Mouse (Mus musculus): ENCODE data around the gene Gm30302.
"Not testable (repeated sequence)": the region's sequence is repeated elsewhere in the genome, so short reads cannot be mapped to it uniquely, and the experiment has no call there.

Gm30302 gene

DNA sequence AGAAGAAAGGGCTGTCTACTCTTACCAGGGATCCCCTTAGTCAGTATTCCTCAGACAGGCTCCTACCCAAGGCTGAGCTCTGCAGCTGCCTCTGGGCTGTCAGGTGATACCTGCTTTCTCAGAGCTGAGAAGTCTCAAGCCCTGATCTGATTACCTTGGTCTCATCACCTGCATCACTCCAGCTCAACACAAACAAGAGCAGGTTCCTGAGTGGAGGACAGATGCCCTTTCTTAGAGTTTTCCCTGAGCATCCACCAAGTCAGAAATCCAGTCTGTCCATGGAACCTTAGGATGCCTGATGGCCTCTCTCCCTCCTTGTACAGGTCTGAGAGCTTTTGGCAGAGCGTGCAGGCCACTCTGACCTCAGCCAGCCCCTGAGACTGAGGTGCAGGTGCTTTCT, at the start of gene Gm30302:
Gene Gm30302 (minus strand): TSS at position 101 of the 400 bp plus-strand sequence.
- DNase-seq = no peak

DNA sequence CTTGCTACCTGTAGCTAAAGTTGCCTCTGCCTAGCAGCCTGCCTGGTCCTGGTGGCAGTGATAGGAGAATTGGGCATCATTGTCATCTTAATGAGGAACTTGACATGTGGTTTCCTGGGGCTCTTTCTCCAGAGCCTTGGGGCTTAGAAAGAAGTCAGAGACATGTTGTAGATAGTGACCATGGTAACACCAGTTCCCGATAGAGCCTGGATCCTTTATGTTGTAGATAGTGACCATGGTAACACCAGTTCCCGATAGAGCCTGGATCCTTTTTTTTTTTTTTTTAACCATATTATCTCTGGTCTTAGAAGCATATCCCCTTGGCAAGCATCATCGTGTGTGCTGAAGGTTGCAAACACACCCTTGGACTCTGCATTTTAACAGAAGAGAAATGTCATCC, 48.0 kb upstream of the Gm30302 start:
- no peak for DNase-seq

DNA sequence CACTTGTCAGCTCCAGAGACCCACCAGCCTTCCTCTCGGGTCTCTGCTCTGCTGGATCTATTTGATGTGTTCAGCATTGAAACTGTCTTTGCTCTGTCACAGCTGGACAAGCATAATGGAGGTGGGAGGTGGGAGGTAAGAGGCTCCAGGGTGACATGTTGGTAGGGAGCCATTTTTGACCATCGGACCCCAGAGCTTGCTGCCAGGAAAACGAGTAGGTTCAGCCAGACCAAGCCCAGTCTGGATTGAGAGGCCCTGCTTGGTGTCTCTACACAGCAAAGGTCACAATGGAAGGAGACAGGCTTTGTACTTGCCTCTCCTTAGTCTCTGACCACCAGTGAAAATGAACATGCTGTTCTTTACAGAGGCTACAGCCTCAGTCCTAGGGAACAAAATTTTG, 47.3 kb upstream of the Gm30302 start:
- DNase-seq = no peak

DNA sequence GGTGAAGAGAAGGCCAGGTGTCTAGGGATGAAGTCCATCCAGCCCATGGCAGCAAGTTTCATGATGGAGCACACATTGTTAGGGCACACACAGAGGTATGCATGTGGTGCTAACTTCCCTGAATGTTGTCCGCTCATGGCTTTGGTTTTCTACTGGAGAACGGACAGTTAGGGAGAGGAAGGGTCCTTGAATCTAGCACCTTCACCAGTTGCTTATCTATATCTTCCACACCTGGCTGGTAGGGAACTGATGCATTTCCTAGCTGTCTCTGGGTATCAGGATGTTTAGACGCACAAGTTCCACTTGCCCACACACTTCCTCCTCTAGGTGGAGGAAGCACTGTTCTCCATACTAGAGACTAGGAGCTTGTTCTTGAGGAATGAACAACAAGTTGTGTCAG, 46.9 kb upstream of the Gm30302 start:
- DNase-seq = no peak

DNA sequence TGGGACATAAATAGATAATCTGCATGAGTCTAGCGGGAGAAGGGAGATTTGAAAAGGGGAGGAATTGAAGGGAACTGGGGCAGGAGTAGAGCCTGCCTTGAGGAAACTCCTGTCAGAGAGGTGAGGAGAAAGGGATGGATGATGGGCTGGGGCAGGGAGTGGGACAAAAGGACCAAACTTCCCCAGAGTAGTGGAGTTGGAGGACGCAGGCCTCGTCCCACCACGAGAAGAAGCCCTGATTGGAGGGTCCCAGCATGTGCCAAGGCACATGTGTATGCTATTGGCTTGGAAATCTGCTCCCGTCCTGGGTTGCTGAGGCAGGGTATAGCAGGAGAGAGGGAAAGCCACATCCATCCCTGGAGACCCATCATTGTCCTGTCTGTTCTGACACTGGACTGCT, 45.3 kb upstream of the Gm30302 start:
- no peak for DNase-seq

DNA sequence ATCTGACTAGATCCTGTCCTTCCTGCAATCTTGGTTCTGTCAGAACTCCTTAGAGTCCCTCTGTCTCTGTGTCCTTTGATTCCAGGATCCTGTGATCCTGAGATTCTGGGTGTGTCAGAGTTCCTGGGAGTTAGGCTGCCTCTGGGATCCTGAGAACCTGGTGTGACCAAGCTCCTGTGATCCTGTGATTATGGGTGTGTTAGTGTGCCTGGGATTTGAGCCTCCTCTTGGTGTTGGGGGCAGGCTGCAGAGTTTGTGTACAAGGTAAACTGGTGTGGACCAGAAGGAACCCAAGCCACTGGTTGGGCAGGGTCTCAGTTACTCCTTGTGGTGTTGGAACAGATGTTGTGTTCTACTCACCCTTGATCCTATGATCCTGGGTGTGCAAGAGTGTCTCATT, 42.4 kb upstream of the Gm30302 start:
- no peak for DNase-seq

DNA sequence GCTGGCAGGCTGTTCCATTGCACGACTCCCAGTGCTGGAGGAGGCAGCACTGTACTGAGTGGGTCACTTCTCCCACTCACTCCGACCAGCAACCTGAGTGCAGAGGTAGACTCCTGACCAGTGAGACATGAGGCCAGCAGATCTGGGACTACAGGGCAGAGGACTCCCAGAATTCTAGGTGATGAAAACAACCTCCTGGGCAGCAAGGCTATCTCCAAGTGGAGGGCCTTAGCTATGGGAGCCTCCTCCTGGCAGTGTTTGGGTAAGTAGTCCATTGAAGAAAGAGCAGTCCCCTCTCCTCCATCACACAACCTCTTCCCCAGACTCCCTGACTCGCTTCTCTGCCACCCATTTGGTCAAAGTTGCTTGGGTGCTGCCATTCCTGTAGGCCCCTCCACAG, 31.6 kb upstream of the Gm30302 start:
- no peak for DNase-seq

DNA sequence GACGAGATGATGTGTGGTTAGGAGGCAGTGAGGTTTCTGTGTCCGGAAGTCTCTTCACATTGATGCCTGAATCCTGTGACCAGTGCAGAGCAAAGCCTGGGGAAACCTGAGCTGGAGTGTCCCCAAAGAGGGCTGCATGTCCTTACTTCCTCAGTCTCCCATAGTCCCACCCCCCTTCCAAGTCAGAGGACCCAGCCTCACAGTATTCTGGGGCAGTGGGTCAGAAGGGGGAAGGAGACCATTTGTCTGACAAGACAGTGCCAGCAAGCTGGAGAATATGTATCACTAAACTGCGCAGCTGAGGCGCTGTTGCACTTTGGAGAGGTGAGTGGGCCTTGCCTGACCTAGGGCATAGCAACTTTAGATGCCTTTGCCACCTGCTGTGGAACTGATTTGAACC, 26.5 kb upstream of the Gm30302 start:
- DNase-seq = no peak

DNA sequence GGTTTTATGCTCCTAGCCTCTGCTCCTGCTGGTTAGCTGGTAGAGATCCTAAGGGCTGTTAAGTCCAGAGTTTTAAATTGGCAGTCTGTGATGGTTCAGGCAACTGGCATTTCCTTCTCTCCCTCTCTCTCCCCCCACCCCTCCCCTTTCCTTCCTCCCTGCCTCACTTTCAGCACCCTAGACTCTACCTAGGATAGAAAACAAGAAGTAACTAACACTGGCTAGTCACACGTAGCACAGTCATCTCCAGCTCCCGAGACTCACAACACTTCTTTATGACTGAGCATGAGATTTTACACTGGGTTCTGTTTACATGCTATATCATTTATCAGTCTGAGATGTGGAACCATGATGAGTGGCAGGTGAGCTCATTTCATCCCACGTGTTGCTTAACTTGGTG, 16.2 kb upstream of the Gm30302 start:
- DNase-seq = no peak

DNA sequence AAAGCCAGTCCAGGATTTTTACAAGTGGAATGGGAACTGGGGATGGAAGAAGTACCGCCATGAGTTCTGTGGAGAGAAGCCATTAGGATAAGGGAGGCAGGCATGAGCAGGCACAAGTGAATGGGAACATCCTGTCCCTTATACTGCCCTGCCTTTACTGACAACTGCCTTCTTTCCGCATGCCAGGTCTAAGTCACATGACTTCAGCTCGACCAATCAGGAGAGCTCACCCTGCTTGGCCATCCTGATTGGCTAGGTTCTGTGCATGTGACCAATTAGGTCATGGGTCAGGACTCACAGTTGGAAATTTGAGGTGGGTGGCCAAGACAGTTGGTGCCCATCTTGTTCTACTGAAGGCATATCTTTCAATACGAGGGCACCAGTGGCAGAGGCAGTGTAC, 15.6 kb upstream of the Gm30302 start:
- no peak for DNase-seq

DNA sequence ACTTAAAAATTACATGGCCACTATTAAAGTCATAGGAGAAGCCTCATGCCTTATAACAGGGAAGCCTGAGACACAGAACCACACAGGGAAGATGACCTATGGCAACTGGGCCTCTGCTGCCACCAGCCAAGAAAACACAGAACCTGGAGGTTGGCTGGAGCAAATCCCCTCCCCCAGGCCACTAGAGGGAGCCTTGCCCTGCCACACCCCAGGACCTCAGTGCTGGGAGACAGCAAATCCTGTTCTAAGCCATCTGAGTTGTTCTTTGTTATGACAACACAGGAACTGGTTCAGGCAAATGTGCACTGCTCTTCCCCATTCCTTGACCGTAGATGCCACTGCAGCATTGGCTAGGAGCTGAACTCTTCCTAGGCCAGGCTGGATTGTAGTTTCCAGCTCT, 8.3 kb upstream of the Gm30302 start:
- DNase-seq = no peak

DNA sequence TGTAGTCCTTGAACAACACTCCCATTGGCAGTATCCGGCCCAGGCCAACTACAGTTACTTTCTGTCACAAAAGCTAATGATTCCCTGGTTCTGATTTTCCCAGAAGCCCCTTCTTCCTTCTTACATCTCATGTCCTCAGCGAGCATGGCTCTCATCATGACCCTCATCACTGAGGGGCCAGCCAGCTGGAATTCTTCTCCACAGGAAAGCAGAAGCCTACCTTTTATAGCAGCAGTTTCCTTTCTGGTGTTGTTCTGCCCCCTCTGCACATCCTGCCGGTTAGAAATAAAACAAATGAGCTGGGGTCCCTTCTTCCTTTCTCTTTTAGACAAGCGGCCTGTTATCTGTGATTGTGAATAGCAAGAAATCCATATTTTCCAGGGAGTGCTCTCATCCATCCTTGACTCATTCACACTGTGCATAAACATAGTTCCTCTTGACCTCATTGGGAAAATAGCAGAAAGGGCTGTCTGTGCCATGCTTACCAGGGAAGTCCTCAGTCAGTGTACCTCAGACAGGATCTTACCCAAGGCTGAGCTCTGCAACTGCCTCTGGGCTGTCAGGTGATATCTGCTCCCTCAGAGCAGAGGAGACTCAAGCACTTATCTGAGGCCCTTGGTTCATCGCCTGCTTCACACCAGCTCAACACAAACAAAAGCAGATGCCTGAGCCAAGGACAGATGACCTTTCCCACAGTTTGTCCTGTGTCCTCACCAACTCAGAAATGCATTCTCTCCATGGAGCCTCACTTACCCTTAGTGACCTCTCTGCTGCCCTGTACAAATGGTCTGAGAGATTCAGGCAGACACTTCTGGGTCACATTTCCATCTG, 10.0 kb downstream of the Gm30302 start:
- DNase-seq = no peak

DNA sequence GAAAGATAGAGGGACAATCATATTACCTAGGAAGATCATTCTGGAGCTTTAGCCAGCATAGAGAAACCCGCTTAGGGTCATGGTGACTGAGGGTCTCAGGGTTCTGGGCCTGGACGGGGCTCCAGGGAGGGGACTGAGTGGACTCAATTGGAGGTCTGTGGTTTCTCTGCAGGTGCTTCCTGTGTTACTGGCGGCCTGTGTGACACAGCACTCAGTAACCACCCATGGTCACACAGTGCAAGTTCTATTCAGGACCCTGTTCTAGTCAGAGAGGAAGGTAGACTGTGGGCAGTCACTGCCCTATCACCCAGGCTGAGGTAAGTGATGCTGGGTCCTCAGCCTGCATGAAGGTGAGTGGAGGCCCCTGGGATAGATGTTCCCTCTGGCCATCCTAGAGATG, 14.9 kb downstream of the Gm30302 start:
- no peak for DNase-seq

DNA sequence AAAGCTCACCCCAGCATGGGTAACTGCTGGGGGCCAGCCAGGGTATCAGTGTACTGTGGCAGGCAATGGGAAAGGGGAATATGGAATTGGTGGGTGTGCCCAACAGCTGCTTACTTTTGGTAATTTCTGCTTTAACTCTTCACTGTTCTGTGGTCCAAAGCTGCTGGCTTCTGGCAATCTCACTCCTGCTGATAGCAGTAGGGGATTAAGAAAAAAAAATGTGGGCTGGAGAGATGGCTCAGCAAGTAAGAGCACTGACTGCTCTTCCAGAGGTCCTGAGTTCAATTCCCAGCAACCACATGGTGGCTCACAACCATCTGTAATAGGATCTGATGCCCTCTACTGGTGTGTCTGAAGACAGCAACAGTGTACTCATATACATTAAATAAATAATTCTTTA, 27.3 kb downstream of the Gm30302 start:
- not testable (repeated sequence) for DNase-seq

DNA sequence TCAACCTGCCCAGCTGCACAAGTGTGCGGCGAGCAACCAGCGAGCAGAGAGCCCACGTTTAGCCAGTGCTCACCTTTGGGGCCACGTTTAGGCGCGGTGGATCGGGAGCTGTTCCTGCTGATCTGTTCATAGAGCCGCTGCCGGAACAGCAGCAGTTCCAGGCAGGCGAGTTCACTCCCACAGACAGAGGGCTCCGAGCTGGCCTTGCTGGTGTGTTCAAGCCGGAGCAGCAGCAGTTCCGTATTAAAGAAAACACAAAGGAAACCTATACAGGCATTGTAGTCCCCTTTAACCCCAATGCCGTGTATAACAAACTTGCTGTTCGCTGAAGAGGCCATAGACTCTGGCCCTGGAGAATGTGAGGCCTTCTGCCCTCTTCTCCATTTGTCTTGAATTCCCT, 29.7 kb downstream of the Gm30302 start:
- DNase-seq = no peak

DNA sequence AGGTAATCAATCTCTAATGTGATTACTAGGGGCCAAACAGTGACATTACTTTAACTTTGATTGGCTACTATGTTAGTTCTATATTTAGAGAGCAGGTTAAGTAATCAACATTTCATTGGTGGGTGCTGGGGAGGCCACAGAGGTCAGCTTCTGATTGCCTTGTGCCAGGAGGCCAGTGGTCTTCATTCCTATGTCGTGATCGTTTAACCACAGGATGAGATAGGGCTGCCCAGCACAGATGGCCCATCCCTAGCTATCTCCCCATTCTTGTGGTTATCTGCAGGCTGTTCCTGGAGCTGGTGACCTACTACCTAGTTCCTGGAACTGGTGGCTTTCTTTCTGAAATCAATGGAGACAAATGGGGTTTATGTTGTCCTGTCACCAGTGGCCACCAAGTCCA, 30.8 kb downstream of the Gm30302 start:
- no peak for DNase-seq

DNA sequence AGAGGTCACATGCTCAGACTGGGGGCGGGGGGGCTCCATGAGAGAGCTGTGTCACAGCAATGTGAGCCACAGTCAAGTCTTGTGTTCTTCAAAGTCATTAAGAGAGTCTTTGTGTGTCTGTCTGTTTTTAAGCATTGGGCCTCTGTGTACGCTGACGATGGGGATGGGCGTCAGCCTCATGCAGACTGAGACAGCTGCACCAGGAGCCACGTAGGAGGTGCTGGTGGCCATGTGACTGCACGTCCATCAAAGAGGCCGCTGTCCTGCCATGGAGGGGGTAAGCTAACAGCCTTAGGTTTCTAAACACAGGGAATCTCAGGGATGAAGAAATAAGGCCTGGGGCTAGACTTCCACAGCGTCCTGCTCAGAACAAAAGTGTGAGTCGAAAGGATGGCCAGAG, 32.5 kb downstream of the Gm30302 start:
- DNase-seq = no peak

DNA sequence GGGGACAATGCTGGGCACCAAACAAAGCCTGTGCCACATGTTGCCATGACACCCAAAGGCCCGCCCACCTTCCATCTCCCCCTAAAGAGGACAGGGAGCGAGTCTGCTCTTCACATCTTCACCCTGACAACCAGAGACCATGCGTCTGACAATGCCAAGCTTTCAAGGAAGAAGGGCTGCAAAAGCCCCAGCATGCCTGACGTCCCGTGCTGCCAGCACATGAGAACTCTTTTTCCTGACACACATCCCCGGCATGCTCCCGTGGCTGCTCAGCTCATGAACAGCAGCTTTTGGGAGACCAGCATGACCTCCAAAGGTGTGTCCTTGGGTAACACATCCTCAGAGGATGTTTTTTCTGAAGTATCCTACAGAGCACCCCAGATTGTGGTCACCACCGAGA, 33.5 kb downstream of the Gm30302 start:
- no peak for DNase-seq

DNA sequence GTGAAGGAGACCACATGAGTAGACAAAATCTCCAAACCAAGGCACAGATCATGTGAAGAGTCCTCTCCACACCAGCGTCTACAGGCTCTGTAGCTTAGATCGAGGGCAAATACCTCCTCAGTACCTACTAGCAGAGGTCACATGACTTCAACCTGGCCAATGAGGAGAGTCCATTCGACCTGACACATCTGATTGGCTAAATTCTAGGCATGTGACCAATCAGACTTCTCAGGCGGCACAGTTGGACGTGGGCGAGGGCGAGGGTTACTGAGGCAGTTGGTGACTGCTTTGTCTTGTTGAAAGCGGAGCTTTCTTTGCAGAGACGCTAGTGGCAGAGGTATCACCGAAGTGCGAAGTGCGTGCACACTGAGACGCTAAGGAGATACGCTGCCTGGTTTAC, 36.6 kb downstream of the Gm30302 start:
- no peak for DNase-seq

DNA sequence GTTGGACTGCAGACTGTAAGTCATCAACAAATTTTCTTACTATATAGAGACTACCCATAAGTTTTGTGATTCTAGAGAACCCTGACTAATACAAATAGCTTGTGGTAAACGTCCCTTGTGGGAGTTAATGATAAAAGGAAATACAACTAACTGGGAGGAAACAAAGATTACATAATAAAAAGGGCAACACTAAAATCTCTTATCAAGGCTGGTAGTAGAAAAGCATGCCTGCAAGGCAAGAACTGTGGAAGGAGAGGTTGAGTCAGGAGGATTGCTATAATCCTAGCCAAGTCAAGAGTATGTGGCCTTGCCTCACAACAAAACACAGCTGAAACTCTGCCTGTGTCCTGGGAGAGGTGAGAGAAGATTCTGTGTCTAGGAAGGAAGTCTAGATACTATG, 38.1 kb downstream of the Gm30302 start:
- no peak for DNase-seq

DNA sequence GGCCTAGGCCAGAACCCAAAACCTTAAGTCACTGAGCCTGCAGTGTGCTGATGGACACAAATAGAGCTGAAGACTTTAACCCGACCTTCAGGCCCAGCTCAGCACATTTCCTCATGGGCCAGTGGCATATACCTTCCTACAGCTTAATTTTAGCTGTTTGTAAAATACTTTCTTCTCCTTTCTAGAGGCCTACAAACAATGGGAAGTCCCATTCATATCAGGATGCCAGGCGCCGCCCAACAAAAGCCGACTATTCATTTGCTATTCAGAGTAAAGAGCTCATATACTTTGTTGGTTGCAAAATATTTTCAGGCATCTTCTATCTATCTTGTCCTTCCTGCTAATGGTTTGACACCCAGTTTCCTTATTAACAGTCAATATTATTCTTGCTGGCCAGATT, 40.8 kb downstream of the Gm30302 start:
- DNase-seq = no peak

DNA sequence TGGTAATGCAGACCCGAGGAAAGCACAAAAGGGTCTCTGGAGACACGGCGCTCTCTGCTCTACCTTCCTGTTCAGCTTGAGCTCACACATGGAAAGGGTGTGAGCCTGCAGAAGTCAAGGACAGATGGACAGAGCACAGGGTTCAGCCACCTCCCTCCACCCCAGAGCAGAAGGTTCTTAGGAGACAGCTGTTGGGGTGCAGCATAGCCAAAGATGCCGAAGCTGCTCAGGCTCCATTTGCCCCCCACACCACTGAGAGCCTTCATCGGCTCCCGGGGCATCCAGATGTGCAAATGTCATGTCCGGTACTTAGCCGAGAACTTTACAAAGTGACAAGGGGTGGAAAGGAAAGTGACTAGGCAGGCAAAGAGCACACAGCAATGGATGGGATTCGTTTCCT, 42.2 kb downstream of the Gm30302 start:
- DNase-seq = no peak

DNA sequence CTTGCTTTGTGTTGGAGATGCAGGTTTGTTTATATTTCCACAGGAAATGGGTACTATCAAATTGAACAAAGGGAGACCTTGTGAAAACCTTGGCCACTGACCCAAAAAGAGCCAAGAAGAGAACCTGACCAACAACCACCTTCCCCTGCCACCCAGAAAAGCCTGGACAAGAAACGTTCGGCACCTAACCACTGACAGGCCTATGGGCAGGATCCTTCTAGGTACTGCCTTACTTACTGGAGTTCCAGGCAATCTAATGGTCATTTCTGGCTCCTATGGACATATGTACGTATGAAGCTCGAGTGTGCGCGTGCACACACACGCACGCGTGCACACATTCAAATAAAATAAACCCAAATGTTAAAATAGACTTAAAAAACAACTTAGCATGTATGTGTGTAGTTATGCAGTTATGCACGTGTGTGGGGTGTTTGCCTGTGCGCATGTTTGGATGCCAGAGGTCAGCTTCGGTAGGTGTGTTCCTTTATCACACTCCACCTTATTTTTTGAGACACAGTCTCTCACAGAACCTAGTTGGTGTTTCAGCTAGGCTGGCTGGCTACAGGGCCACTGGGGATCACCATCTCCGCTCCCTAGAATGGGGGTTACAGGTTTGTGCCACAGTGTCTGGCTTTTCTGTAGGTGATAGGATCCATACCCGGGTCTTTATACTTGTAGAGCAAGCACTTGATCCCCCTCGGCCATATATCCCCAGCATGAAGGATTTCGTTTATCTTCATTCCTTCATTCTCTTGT, 57.3 kb downstream of the Gm30302 start:
- DNase-seq = no peak

DNA sequence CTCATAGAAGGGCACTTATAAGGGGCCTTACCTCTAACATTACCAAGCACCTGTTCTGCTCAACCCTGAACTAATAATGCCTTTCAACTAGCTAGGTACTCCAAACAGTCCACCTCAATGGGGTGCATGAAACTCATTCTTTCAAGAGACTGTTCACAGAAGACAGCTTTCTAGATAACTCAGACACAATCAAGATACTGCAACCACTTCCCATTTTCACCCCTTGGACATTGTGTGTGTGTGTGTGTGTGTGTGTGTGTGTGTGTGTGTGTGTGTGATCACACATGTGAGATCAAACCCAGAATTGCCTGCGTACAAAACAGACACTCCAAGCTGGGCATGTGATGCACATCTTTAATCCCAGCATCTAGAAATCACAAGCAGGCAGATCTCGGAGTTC, 60.8 kb downstream of the Gm30302 start:
- no peak for DNase-seq

DNA sequence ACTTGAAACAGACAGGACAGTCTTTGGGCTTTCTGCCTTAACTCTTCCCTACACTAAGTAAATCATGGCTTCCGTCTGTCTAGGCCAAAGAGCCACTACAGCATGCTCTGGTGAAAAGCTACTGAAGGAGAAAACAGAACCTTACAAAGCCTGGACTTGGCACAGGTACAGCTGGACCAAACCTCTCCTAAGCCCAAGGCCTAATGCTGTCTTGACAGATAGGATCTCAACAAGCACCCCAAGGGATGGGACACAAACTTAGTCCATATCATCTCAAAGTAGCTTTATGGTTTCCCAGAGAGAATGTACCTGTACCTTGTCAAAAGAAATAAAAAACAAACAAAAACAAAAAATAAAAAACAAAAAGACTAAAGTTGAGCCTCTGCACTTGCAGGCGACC, 62.4 kb downstream of the Gm30302 start:
- DNase-seq = no peak

All from right cerebral cortex, postnatal 25 days (tissue).